Mouse (Mus musculus) G1E (cell line): ENCODE measurements around the gene Msh5. TPM values are rescaled to one million over a fixed set of nuclear protein-coding genes. Genes with fewer than 3 reads are reported as not detected.

Experiments used
- ATAC-seq: 2 replicates; pipeline ENCODE4 v1.8.0; 2016; ENCODE audit warnings: mild to moderate bottlenecking; ENCODE audit not compliant: insufficient number of reproducible peaks, poor library complexity, low FRiP score, severe bottlenecking; ENCODE audit errors: extremely low read depth
- DNase-seq: peaks from one replicate; pipeline ENCODE4 v3.0.0; 2012; ENCODE audit warnings: low spot score
- H3K27me3 ChIP-seq: 2 replicates; pipeline ENCODE4 v1.6.1; 2012; ENCODE audit warnings: mild to moderate bottlenecking, low read length, inconsistent platforms; ENCODE audit not compliant: insufficient read depth
- H3K36me3 ChIP-seq: replicated peaks from 2 replicates; pipeline ENCODE3; 2012; ENCODE audit warnings: mild to moderate bottlenecking, inconsistent platforms
- H3K4me1 ChIP-seq: 2 replicates; pipeline ENCODE4 v1.6.1; 2012; ENCODE audit warnings: low read depth, low read length, inconsistent platforms, mixed read lengths; ENCODE audit not compliant: insufficient read depth
- H3K4me3 ChIP-seq: 2 replicates; pipeline ENCODE4 v1.5.1; 2012; ENCODE audit warnings: low read depth, mild to moderate bottlenecking, inconsistent platforms, low read length, moderate library complexity, mixed read lengths
- H3K9me3 ChIP-seq: replicated peaks from 2 replicates; pipeline ENCODE4 v1.6.1; 2012; ENCODE audit warnings: inconsistent platforms
- CTCF ChIP-seq: IDR thresholded peaks from 2 replicates; pipeline ENCODE4 v1.5.1; 2012; ENCODE audit warnings: low read depth, low read length, inconsistent platforms, mixed read lengths
- GATA1 ChIP-seq: IDR thresholded peaks from 2 replicates; pipeline ENCODE4 v1.6.1; 2012; ENCODE audit warnings: borderline replicate concordance, low read length, inconsistent platforms, mixed read lengths
- GATA2 ChIP-seq: IDR thresholded peaks from 2 replicates; pipeline ENCODE4 v1.6.1; 2012; ENCODE audit warnings: low read depth, low read length, inconsistent platforms, borderline replicate concordance
- POLR2AphosphoS5 ChIP-seq: IDR thresholded peaks from 2 replicates; pipeline ENCODE4 v1.6.1; 2012; ENCODE audit warnings: low read depth, low read length, inconsistent platforms; ENCODE audit not compliant: insufficient replicate concordance
- TAL1 ChIP-seq: conservative IDR thresholded peaks from 2 replicates; pipeline ENCODE4 v1.6.1; 2012; ENCODE audit warnings: low read depth, low read length, inconsistent platforms, mixed read lengths
- polyA plus RNA-seq: library from polyadenylated mRNA; stranded (reverse); fragments of >175 nt; gene quantifications from 2 replicates; pipeline ENCODE4 v1.2.3, GENCODE M21; 2012
- total RNA-seq, 2 experiments: library from RNA; stranded (forward) in 1 of 2; stranded (reverse) in 1 of 2; fragments of 200-1000 nt in 1 of 2; fragments of >200 nt in 1 of 2; fragmentation: Nextera tagmentation in 1 of 2; gene quantifications; 2 replicates each; pipeline ENCODE4 v1.2.3; 2014 to 2017

Msh5 gene
- total and polyA plus RNA-seq, 3 experiments = 11.5 to 41.7 (median 11.8) TPM

DNA sequence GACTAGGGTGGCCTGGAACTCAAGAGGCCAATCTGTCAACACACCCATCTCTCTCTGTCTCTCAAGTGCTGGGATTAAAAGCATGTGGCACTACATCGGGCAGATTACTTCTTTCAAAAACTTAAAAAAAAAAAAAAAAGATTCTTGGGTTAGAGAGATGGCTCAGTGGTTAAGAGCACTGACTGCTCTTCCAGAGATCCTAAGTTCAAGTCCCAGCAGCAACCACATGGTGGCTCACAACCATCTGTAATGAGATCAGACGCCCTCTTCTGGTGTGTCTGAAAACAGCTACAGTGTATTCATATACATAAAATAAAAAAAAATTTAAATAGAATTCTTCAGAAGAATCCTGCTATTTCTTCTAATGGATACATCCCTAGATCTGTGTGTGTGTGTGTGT is 41.6 kb upstream of the Msh5 start:
- TF ChIP-seq POLR2AphosphoS5 = no peak
- no peak for TF ChIP-seq TAL1
- no peak for TF ChIP-seq GATA1
- TF ChIP-seq GATA2 = no peak
- TF ChIP-seq CTCF = no peak
- ATAC-seq (no peak), DNase-seq (no peak)
- no peak overlapping the region for H3K4me3 ChIP-seq
- peaks cover 66% of the 10 kb centered on the region for H3K4me1 ChIP-seq
- no peaks in the 10 kb centered on the region for H3K9me3 ChIP-seq
- H3K27me3 ChIP-seq = no peaks in the 10 kb centered on the region
- H3K36me3 ChIP-seq = peaks cover 31% of the 10 kb centered on the region

DNA sequence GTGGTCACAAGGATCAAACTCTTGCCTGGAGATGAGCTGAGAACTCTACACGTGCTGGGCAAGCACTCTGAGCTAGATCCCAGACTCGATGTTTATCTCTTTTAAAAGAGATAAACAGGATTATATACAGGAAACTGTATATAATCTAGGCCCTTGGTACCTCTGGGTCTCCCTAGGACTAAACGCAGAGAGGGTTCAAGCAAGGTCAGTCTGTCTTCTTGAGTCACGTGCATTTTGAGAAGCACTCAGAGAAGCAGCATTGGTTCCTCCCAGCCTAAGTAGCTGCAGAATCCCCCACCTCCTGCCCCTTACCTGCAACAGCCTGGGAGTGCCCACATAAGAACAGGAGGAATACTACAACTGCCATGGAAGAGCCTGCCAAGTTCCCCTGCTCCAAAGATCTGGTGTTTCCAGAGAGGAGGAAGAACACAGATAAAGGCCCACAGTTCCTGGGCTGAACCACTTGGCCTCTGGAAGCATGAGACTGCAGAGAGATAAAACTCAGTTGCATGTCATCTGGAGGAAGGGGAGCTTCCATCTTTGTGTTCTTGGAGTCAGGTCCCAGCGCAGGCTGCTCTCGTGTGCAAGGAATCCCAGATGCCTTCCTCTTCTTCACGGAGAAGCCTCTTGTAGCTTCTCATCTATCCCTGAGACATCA is 38.8 kb upstream of the Msh5 start, which contains the start of gene Ly6g6f:
Gene Ly6g6f, minus strand, starts transcription at position 403 of the 658 bp plus-strand sequence.
- Histone ChIP-seq H3K27me3 (no peaks in the 10 kb centered on the region), H3K9me3 (no peaks in the 10 kb centered on the region), H3K36me3 (peaks cover 3% of the 10 kb centered on the region), H3K4me3 (no peak within 1 kb of the TSS), H3K4me1 (peaks cover 64% of the 10 kb centered on the region)
- no peak for TF ChIP-seq GATA2
- TF ChIP-seq POLR2AphosphoS5 = no peak
- TF ChIP-seq GATA1 = no peak
- no peak for TF ChIP-seq CTCF
- TF ChIP-seq TAL1 = no peak
- ATAC-seq = peak; percentile 38; the same call in 1 of the 2 replicates
- DNase-seq = no peak

DNA sequence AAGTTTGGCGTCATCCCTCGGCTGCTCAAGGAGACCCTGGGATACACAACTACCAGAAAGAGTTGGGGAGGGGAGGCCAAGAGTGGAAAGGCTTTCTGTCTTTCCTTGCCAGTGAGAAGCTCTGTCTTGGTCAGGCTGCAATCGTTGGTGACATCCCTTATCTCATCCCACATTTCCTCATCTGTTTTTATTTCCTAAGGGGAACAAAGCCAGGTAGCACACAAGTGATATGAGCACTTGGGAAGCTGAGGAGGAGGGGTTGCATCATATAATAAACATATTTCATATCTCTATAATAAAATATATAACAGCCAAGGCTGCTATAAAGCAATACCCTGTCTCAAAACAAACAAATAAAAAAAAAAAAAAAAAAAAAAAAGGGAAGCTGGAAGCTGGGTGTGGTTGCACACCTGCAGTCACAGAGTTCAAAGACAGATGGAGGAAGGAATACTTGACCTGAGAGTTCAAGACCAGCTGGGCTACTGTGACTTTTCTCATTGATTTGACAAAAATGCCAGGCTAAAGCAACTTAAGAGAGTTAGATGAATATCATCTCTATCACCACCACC is 37.5 kb upstream of the Msh5 start:
- peaks cover 73% of the 10 kb centered on the region for H3K4me1 ChIP-seq
- TF ChIP-seq GATA2 (no peak), POLR2AphosphoS5 (no peak), GATA1 (no peak), CTCF (no peak), TAL1 (no peak)
- no peak overlapping the region for H3K4me3 ChIP-seq
- H3K9me3 ChIP-seq = no peaks in the 10 kb centered on the region
- ATAC-seq = no peak
- DNase-seq = no peak
- no peaks in the 10 kb centered on the region for H3K27me3 ChIP-seq
- H3K36me3 ChIP-seq = no peaks in the 10 kb centered on the region

DNA sequence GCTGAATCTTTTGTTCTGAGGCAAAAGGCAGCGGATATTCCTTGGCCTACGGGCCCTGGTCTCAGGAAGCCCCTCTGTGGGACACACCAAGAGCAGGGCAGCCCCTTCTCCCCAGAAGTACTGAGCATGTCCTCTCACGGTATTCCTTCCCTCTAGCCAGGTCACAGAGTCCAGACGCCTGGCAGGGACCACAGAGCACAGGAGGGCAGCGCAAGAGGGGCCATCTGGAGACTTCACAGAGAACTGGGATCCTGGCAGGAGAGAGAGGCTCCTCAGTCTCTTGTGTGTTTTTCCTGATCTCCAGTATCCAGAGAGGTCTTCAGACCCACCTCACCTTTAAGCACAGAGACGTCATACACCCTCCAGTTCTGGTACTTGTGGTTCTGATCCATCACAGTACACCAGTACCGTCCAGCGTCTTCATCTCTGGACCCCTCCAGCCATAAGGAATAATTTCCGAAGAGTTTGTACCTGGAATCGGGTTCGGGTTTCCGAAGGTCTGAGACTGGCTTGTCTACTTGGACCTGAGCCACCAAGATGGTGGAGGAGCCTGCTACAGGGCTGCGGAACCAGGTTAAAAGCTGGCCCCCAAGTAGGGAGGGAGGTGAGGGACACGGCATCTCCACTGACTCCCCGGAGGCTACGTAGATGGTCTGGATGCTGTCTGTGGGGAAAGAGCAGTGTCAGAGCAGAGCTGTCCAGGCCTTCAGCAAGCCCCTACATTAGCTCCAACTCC is 36.5 kb upstream of the Msh5 start:
- Histone ChIP-seq H3K36me3 (no peaks in the 10 kb centered on the region), H3K27me3 (peaks cover 3% of the 10 kb centered on the region; the same call in 1 of the 2 replicates), H3K4me3 (no peak overlapping the region), H3K4me1 (peaks cover 79% of the 10 kb centered on the region), H3K9me3 (no peaks in the 10 kb centered on the region)
- ATAC-seq (no peak), DNase-seq (no peak)
- no peak for TF ChIP-seq GATA2
- no peak for TF ChIP-seq GATA1
- TF ChIP-seq TAL1 = no peak
- TF ChIP-seq POLR2AphosphoS5 = no peak
- no peak for TF ChIP-seq CTCF

DNA sequence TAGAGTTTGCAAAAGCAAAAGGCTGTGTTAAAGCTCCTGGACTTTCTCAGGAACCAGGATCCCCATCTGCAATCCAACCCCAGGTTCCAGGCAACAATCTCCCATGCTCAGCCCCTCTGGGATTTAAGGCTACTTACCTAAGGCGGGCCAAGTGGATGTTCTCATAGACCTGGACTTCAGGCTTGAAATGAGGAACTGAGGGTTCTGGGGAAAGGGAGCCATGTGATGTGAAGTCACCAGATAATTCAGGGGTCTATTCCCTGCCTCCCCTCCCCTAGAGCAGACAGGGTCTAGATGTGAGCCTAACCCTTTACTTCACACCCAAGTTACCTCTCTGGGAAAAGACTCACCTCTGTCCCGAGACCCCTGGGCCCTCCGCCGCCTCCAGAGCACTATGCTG is 34.2 kb upstream of the Msh5 start:
- ATAC-seq (no peak), DNase-seq (no peak)
- peaks cover 90% of the 10 kb centered on the region for H3K4me1 ChIP-seq

DNA sequence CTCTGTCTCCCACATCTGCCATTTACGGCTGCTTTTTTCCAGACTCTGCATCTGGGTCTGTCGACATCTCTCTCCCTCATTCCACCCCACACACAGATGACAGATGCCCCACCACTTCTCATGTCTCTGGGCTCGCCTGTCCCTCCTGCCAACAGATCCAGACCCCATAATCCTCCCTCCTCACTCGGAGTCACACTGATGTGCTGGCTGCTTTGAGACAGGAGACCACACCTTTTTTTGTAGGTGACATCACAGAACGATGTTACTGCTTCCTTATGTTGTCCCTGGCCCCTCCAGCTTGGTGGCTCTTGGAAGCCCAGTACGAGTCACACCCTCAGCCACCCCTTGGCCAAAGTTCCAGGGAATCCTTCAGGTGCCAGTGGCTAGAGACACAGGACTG is 33.7 kb upstream of the Msh5 start:
- Histone ChIP-seq H3K9me3 (no peaks in the 10 kb centered on the region), H3K4me3 (peak overlapping the region; percentile 53; the same call in 1 of the 2 replicates), H3K4me1 (peaks cover 85% of the 10 kb centered on the region), H3K36me3 (no peaks in the 10 kb centered on the region), H3K27me3 (peaks cover 7% of the 10 kb centered on the region; the same call in 1 of the 2 replicates)
- ATAC-seq (no peak), DNase-seq (no peak)
- no peak for TF ChIP-seq POLR2AphosphoS5
- no peak for TF ChIP-seq GATA2
- TF ChIP-seq CTCF = no peak
- TF ChIP-seq GATA1 = no peak
- TF ChIP-seq TAL1 = no peak

More for the DNA sequence above, 34.2 kb upstream of the Msh5 start:
- Histone ChIP-seq H3K27me3 (peaks cover 7% of the 10 kb centered on the region; the same call in 1 of the 2 replicates), H3K36me3 (no peaks in the 10 kb centered on the region), H3K4me3 (no peak overlapping the region; the same call in 1 of the 2 replicates), H3K9me3 (no peaks in the 10 kb centered on the region)
- TF ChIP-seq POLR2AphosphoS5 (no peak), GATA2 (no peak), TAL1 (no peak), CTCF (no peak), GATA1 (no peak)
